Mouse (Mus musculus) midbrain, embryonic 13.5 days (tissue): Measurements from ENCODE around the gene Gm49403. TPM values are rescaled to one million over a fixed set of nuclear protein-coding genes. Genes with fewer than 3 reads are reported as not detected.
A peak's percentile ranks its signal among the peaks of the same experiment; 100 is the strongest.
"Not testable (repeated sequence)": the region's sequence is repeated elsewhere in the genome, so short reads cannot be mapped to it uniquely, and the experiment has no call there.

ENCODE experiments used
- ATAC-seq: fragments of 200-750 bp; cut with Nextera tagmentation; 2 replicates; pipeline ENCODE4 v1.8.0; 2017; ENCODE audit warnings: mild to moderate bottlenecking, moderate TSS enrichment, moderate library complexity
- H3K27ac ChIP-seq: fragments of 300-500 bp; sonication (generic); 2 replicates; pipeline ENCODE4 v1.5.1; 2015; ENCODE audit warnings: inconsistent platforms, mild to moderate bottlenecking, moderate library complexity
- H3K27me3 ChIP-seq: fragments of 300-500 bp; sonication (generic); 2 replicates; pipeline ENCODE4 v1.6.1; 2015; ENCODE audit warnings: mild to moderate bottlenecking, inconsistent platforms
- H3K36me3 ChIP-seq: fragments of 300-500 bp; sonication (generic); 2 replicates; pipeline ENCODE4 v1.6.1; 2015; ENCODE audit warnings: mild to moderate bottlenecking, inconsistent platforms
- H3K4me1 ChIP-seq: fragments of 300-500 bp; sonication (generic); replicated peaks from 2 replicates; pipeline ENCODE4 v1.6.1; 2015; ENCODE audit warnings: inconsistent platforms
- H3K4me2 ChIP-seq: fragments of 300-500 bp; sonication (generic); replicated peaks from 2 replicates; pipeline ENCODE4 v1.6.1; 2015; ENCODE audit warnings: moderate library complexity, mild to moderate bottlenecking, inconsistent platforms
- H3K4me3 ChIP-seq: fragments of 300-500 bp; sonication (generic); replicated peaks from 2 replicates; pipeline ENCODE4 v1.5.1; 2015; ENCODE audit warnings: mild to moderate bottlenecking, inconsistent platforms
- H3K9ac ChIP-seq: fragments of 300-500 bp; sonication (generic); replicated peaks from 2 replicates; pipeline ENCODE4 v1.6.1; 2015; ENCODE audit warnings: mild to moderate bottlenecking, inconsistent platforms
- H3K9me3 ChIP-seq: fragments of 300-500 bp; sonication (generic); 2 replicates; pipeline ENCODE4 v1.6.1; 2016; ENCODE audit warnings: mild to moderate bottlenecking, inconsistent platforms
- WGBS: fragments of 180-500 bp; shearing (Covaris S2); methylation state at CpG from one replicate; pipeline ENCODE4 v1.1.7; 2015; 5-methylcytosine and 5-hydroxymethylcytosine counted together
- polyA plus RNA-seq: library from polyadenylated mRNA; unstranded; fragments of >200 nt; fragmentation: Nextera tagmentation; extraction: Ambion mirVana; gene quantifications from 2 replicates; pipeline ENCODE4 v1.2.1, GENCODE M21; 2015

Gm49403 gene
- polyA plus RNA-seq, 1 experiment from 2014 or later: not detected

- Histone ChIP-seq H3K9me3 (no peaks in the 10 kb centered on the region), H3K4me3 (no peak overlapping the region), H3K27me3 (no peaks in the 10 kb centered on the region), H3K4me2 (no peak overlapping the region), H3K9ac (no peak overlapping the region), H3K4me1 (peaks cover 23% of the 10 kb centered on the region), H3K36me3 (peaks cover 49% of the 10 kb centered on the region), H3K27ac (no peak overlapping the region)
- no peak for ATAC-seq
- WGBS: 91% methylated on average over 7 of the region's 7 CpGs
These were observed 8.7 kb upstream of the Gm49403 start for GRCm38 (mm10) chr19:8875031-8875430.

GRCm38 (mm10) chr19:8880311-8881033 is 3.3 kb upstream of the Gm49403 start, which contains the start of gene Uqcc3:
TSS of gene Uqcc3 (minus strand) at chr19:8880923.
- Histone ChIP-seq H3K27ac (peak within 1 kb of the TSS; percentile 84), H3K4me1 (peaks cover 15% of the 10 kb centered on the region), H3K4me2 (peak within 1 kb of the TSS; percentile 86), H3K27me3 (no peaks in the 10 kb centered on the region), H3K4me3 (peak within 1 kb of the TSS; percentile 72), H3K9me3 (no peaks in the 10 kb centered on the region), H3K9ac (peak within 1 kb of the TSS; percentile 87), H3K36me3 (peaks cover 23% of the 10 kb centered on the region)
- ATAC-seq: peak; percentile 98
- under 1% methylated on average over 42 of the region's 42 CpGs for WGBS

- H3K27ac ChIP-seq: peak overlapping the region; percentile 84
- peak; percentile 16; the same call in 1 of the 2 replicates for ATAC-seq
- H3K36me3 ChIP-seq: peaks cover 18% of the 10 kb centered on the region
- 16% methylated on average over 3 of the region's 3 CpGs for WGBS
- peak overlapping the region; percentile 72 for H3K4me3 ChIP-seq
- no peaks in the 10 kb centered on the region for H3K27me3 ChIP-seq
- peak overlapping the region; percentile 86 for H3K4me2 ChIP-seq
- peak overlapping the region; percentile 87 for H3K9ac ChIP-seq
- no peaks in the 10 kb centered on the region for H3K9me3 ChIP-seq
- peaks cover 15% of the 10 kb centered on the region for H3K4me1 ChIP-seq
These were observed 2.7 kb upstream of the Gm49403 start for GRCm38 (mm10) chr19:8881034-8881392.

- Histone ChIP-seq H3K27ac (no peak overlapping the region), H3K9me3 (no peaks in the 10 kb centered on the region), H3K27me3 (no peaks in the 10 kb centered on the region), H3K9ac (0 out of 2 replicates have a peak overlapping the region, but pooled peaks have one; percentile 73), H3K36me3 (peaks cover 9% of the 10 kb centered on the region; the same call in 1 of the 2 replicates), H3K4me3 (no peak overlapping the region), H3K4me1 (peaks cover 17% of the 10 kb centered on the region), H3K4me2 (peak overlapping the region; percentile 82; the same call in 1 of the 2 replicates)
- WGBS: 39% methylated on average over 1 of the region's 1 CpGs
- no peak for ATAC-seq
These were observed 3.3 kb downstream of the Gm49403 start for GRCm38 (mm10) chr19:8886916-8887584.

GRCm38 (mm10) chr19:8887585-8888463 is 4.1 kb downstream of the Gm49403 start:
- H3K4me3 ChIP-seq: peak overlapping the region; percentile 68
- H3K27me3 ChIP-seq: no peaks in the 10 kb centered on the region
- H3K4me2 ChIP-seq: peak overlapping the region; percentile 82
- ATAC-seq: no peak
- no peaks in the 10 kb centered on the region for H3K9me3 ChIP-seq
- peak overlapping the region; percentile 77 for H3K27ac ChIP-seq
- peak overlapping the region; percentile 73 for H3K9ac ChIP-seq
- H3K4me1 ChIP-seq: peaks cover 21% of the 10 kb centered on the region
- peaks cover 9% of the 10 kb centered on the region; the same call in 1 of the 2 replicates for H3K36me3 ChIP-seq
- WGBS: 17% methylated on average over 19 of the region's 19 CpGs

GRCm38 (mm10) chr19:8888511-8889385 is 5.0 kb downstream of the Gm49403 start, which contains the start of the genes 1810009A15Rik and Gm49416:
TSS of gene 1810009A15Rik (plus strand) at chr19:8888853.
TSS of gene Gm49416 (plus strand) at chr19:8888926.
- Histone ChIP-seq H3K9me3 (no peaks in the 10 kb centered on the region), H3K36me3 (peaks cover 9% of the 10 kb centered on the region; the same call in 1 of the 2 replicates), H3K4me3 (peak within 1 kb of the TSS; percentile 68), H3K27ac (peak within 1 kb of the TSS; percentile 85), H3K4me1 (peaks cover 27% of the 10 kb centered on the region), H3K4me2 (peak within 1 kb of the TSS; percentile 82), H3K27me3 (no peaks in the 10 kb centered on the region), H3K9ac (peak within 1 kb of the TSS; percentile 77)
- ATAC-seq: peak; percentile 97
- WGBS: under 1% methylated on average over 58 of the region's 58 CpGs

- 2% methylated on average over 54 of the region's 54 CpGs for WGBS
These were observed 9.4 kb downstream of the Gm49403 start, which contains the start of gene Ints5 for GRCm38 (mm10) chr19:8892829-8893766. TSS of gene Ints5 (plus strand) at chr19:8893005.

GRCm38 (mm10) chr19:8895397-8895960 is 11.7 kb downstream of the Gm49403 start:
- 89% methylated on average over 9 of the region's 9 CpGs for WGBS
- Histone ChIP-seq H3K4me3 (no peak overlapping the region), H3K9me3 (no peaks in the 10 kb centered on the region), H3K27me3 (no peaks in the 10 kb centered on the region), H3K4me2 (no peak overlapping the region), H3K36me3 (peaks cover 28% of the 10 kb centered on the region), H3K9ac (no peak overlapping the region), H3K4me1 (peaks cover 48% of the 10 kb centered on the region), H3K27ac (no peak overlapping the region)
- no peak for ATAC-seq

More at GRCm38 (mm10) chr19:8892829-8893766, 9.4 kb downstream of the Gm49403 start, which contains the start of gene Ints5:
- peaks cover 44% of the 10 kb centered on the region for H3K4me1 ChIP-seq
- peak within 1 kb of the TSS; percentile 95 for H3K9ac ChIP-seq
- H3K9me3 ChIP-seq: no peaks in the 10 kb centered on the region
- peak within 1 kb of the TSS; percentile 88 for H3K27ac ChIP-seq
- peak; percentile 59 for ATAC-seq
- H3K27me3 ChIP-seq: no peaks in the 10 kb centered on the region
- peak within 1 kb of the TSS; percentile 95 for H3K4me2 ChIP-seq
- peak within 1 kb of the TSS; percentile 89 for H3K4me3 ChIP-seq
- peaks cover 32% of the 10 kb centered on the region for H3K36me3 ChIP-seq

GRCm38 (mm10) chr19:8896231-8896630 is 12.5 kb downstream of the Gm49403 start:
- not testable (repeated sequence) for H3K27me3 ChIP-seq, H3K4me2 ChIP-seq, H3K4me3 ChIP-seq, ATAC-seq, H3K9me3 ChIP-seq, H3K9ac ChIP-seq, H3K27ac ChIP-seq
- 94% methylated on average over 5 of the region's 5 CpGs for WGBS
- H3K36me3 ChIP-seq: peaks cover 23% of the 10 kb centered on the region
- H3K4me1 ChIP-seq: peaks cover 48% of the 10 kb centered on the region
